Mouse (Mus musculus): ENCODE results near the gene Foxf1.

Foxf1 gene

GRCm38 (mm10) chr8:121084210-121084951 lies at the start of gene Foxf1:
Gene Foxf1 (plus strand): TSS chr8:121084386.
- no peak for DNase-seq (ENCODE audit: low spot score in 2 of 2)

DNA sequence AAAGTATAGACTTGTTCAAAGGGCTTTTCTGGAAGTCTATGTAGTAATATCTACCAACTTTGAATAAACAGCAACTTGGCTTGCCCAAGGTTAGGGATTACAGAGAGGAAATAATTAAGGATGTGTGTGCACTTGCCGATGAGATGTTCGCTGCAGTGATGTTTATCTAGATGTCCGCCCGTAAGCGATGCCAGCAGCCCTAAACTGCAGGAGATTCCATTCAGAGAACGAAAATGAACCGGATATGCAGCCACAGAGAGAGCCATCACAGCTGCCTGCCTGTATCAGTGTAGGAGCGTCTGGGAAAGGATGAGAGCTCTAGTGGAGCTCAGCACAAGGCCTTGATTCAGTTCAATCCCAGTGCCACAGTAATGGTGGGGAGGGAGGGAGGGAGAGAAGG lies 48.6 kb upstream of the Foxf1 start:
- no peak for DNase-seq (ENCODE audit: low spot score in 2 of 2)

DNA sequence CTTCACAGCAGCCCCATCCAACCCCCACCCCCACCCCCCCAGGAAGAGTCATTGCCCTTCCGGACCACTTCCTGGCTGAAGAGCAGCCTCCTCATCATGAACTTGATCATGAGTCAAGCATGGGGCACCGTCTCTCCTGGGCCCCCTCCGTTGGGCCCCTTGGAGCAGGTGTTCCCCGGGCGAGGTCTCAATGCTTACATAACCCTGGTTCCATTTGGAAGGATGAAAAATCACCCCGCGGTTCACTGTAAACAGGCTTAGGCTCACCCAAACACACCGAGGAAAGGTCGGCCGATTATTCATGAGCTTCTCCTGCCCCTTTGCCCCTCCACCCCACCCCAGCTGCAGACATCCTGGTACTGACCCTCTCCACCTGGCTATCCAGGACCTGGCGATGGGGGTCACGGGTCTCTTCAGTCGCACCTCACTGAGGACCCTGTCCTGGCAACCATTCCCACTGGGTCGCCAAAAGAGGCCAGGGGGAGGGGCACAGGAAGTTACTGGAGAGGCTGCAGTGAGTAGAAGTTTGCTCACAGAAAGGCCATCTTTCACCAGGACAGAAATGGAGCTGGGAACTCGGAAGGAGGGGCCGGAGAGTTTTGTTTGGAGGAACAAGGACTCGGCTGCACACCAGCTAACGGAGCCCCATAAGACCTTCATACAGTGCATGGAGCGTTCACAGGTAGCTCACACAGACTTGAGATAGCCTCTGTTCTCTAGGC lies 40.3 kb upstream of the Foxf1 start:
- no peak for DNase-seq (ENCODE audit: low spot score in 2 of 2)

DNA sequence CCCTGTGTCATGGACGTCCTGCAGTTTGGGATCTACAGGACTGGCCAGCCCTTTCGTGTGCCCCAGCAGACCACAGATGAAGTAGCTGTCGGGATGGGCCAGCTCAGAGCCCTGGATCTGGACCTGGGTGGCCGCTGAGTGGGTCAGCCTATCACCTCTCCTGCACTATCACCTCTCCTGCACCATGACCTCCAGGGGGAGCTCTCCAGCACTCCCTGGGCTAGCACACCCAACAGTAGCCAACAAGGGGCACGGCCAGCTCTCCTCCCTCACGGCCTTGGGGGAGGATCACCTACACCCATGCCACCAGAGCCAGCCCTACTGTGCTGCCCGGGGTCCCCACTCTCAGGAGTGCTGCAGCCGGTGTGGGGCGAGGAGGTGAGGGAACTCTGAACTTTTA lies 36.7 kb upstream of the Foxf1 start:
- DNase-seq (ENCODE audit: low spot score in 2 of 2), result no peak

DNA sequence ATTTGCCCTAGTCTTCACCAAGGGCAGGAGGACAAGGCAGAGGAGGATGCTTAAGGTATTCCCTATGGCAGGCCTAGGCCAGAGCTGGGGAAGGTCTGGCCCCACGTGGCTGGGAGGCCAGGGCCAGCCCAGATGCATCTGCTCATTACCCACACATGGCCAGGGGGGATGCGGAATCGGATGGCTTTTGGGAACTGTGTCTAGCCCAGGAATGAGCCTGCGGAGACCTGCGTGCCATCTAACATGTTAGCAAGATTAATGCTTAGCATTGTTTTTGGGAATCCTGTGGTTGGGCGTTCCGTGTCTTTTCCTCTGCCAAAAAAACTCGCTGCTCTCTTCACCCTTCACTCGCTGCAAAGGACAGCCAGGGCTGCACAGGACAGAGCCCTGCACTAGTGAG lies 26.1 kb upstream of the Foxf1 start:
- DNase-seq (ENCODE audit: low spot score in 2 of 2), result no peak

DNA sequence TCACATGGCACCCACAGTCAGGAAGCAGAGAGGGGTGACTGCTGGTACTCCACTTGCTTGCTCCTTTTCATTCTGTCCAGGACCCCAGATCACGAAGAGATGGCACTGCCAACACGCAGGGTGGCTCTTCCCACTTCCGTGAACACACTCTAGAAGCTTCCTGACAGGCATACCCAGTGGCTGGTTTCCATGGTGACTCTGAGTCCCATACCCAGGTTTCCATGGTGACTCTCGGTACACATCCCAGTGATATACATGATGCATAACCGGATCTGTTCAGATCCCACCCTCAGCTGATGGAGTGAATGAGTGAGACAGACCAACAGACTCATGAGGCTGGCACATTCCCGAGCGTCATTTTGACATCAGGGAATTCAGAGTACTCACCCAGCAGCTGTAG lies 25.1 kb upstream of the Foxf1 start:
- DNase-seq (ENCODE audit: low spot score in 2 of 2), result no peak

GRCm38 (mm10) chr8:121062521-121062920 lies 21.7 kb upstream of the Foxf1 start:
- no peak for DNase-seq (ENCODE audit: low spot score in 2 of 2)

- DNase-seq (ENCODE audit: low spot score in 2 of 2), result no peak
Observed at GRCm38 (mm10) chr8:121063649-121064048, 20.5 kb upstream of the Foxf1 start.

DNA sequence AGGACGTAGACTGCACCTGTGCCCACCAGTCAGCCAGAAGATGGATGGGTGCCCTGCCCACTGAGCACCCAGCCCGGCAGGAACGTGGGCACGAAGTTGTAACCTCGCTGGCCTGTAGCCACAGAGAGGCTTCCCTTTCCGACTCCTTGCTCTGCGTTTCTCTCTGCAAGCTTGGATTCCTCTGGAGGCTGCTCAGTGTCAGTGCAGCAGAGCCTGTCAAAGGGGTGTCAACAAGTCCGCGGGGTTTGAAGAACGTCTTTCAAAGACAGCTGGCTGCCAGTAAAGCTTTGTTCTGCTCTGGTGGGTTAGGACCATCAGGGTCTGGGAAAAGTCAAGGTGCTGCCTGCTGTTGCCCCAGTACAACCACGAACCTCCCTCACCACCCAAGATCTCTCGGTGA lies 12.7 kb upstream of the Foxf1 start:
- no peak for DNase-seq (ENCODE audit: low spot score in 2 of 2)

GRCm38 (mm10) chr8:121072406-121073130 lies 11.6 kb upstream of the Foxf1 start:
- no peak for DNase-seq (ENCODE audit: low spot score in 2 of 2)

- no peak for DNase-seq (ENCODE audit: low spot score in 2 of 2)
Observed at GRCm38 (mm10) chr8:121073174-121074107, 10.7 kb upstream of the Foxf1 start.

DNA sequence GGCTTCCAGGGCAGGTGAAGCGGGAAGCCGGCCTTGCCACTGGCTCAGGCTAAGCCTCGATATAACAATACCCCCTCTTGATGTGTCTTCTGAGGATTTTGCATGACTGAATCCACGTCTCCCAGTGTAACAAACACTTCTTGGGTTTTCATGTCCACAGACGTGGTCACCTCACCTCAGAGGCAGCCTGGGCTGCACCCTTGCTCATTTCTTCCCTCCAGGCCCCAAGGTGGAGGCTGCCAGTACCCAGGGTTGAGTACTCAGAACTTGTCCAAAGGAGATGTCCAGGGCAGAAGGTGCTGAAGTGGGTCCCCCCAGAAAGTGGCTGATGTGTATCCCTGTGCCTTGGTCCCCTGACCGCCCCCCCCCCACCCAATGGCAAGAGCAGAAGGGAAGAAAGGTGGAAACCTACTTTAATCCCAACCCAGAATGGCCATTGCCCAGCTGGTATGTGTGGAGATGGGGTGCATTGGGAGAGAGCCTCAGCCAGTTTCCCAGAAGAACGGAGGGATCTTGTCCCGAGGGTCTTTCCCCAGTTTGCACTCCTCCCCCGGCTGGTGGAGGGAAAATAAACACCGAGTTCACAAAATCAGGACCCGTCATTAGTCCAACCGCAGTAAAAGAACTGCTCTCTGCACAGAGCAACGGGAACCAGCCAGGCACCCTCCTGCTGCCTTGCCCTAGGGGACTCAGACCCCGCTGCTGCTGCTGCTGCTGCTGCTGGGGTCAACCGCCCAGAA lies 9.9 kb upstream of the Foxf1 start:
- DNase-seq (ENCODE audit: low spot score in 2 of 2), result no peak

GRCm38 (mm10) chr8:121074848-121075145 lies 9.4 kb upstream of the Foxf1 start:
- DNase-seq (ENCODE audit: low spot score in 2 of 2), result no peak

- DNase-seq (ENCODE audit: low spot score in 2 of 2), result no peak
Observed at GRCm38 (mm10) chr8:121075936-121076335, 8.2 kb upstream of the Foxf1 start.

DNA sequence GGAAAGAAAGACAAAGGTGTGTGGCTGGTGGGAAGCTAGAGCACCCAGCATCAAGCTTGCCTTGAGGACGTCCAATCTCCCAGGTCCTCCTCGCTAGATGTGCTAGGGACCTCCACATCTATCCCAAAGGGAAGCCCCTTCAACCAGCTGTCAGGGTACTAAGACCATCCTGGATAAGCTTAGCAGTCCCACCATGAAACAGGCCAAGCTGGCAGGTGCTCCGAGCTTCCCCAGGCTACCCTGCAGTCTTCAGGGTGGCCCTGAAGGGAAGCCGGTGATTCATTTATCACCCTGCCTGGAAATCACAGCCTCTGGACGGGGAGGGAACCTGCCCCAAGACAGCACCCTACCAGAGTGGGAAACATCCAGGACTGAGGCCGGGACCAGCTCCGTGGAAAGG lies 7.6 kb upstream of the Foxf1 start:
- DNase-seq (ENCODE audit: low spot score in 2 of 2), result no peak

DNA sequence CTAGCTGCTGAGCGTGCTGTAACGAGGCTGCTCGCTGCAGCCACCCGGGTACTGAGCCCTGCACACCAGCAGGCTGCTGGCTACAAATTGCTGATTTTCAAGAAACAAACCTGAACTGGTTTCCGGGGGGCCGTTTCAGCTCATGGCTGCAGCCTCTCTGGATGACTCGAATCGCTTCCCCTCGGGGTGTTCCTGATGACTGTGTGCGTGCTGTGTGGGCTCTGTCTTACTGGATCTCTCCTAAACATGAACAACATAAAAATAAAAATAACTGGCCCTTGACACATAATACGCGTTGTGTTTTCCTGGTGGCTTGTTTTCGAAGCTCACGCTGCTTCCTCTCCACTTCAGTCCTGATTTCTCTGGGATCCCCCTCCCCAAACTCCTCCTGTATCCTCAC lies 5.5 kb upstream of the Foxf1 start:
- no peak for DNase-seq (ENCODE audit: low spot score in 2 of 2)

- no peak for DNase-seq (ENCODE audit: low spot score in 2 of 2)
Observed at GRCm38 (mm10) chr8:121079201-121079600, 5.0 kb upstream of the Foxf1 start.

DNA sequence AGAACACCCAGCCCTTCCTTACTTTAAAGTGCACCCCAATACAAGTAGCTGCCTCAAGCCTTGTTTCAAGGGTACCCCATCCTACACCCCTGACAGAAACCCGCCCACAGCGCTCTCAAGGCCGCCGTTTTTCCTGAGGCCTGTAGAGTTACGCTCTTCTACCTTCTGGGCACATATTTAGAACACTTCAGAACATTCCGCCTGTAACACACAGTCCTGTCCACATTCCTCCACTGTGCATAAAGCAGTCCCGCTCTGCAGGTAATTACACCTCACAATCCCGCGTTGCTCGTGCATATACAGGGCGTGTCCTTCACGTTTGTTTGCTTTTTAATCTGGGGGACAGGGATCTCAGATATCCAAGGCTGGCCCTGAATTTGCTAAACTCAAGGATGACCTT lies 4.2 kb upstream of the Foxf1 start:
- no peak for DNase-seq (ENCODE audit: low spot score in 2 of 2)

GRCm38 (mm10) chr8:121080361-121081090 lies 3.7 kb upstream of the Foxf1 start:
- no peak for DNase-seq (ENCODE audit: low spot score in 2 of 2)

GRCm38 (mm10) chr8:121081398-121081797 lies 2.8 kb upstream of the Foxf1 start:
- DNase-seq (ENCODE audit: low spot score in 2 of 2), result no peak

All from cerebellum, postnatal 4 days (tissue).